Mouse (Mus musculus) cerebellum, adult 11-12 months (tissue): ENCODE results near the gene Dlgap4.
"Not testable (repeated sequence)": the region's sequence is repeated elsewhere in the genome, so short reads cannot be mapped to it uniquely, and the experiment has no call there.

Experiments
- DNase-seq: peaks from one replicate; pipeline ENCODE4 v3.0.0; 2022

Gene Dlgap4

GRCm38 (mm10) chr2:156780129-156780528, 166.6 kb downstream of the Dlgap4 start:
- DNase-seq, result no peak

GRCm38 (mm10) chr2:156780752-156781151, 167.2 kb downstream of the Dlgap4 start:
- DNase-seq, result no peak

DNA sequence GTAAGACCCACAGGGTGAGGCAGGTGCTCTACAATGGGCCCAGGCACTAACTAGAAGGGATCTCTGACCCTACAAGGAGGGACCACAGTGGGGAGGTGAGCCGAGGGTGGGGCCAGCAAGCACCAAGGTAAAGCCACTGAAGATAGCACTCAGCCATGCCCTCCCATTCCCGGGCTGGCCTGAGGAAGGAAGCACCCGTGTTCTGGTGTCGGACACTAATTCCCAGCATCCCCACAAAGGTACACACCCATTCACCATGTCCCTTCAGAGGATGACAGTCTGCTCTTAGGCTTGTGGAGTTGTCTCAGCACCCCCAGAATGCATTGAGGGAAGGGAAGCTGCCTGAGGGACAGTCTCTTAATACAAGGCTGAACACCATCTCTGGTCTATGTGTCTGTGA, 167.8 kb downstream of the Dlgap4 start:
- DNase-seq, result no peak

- no peak for DNase-seq
These were observed 168.5 kb downstream of the Dlgap4 start for GRCm38 (mm10) chr2:156781836-156782480.

DNA sequence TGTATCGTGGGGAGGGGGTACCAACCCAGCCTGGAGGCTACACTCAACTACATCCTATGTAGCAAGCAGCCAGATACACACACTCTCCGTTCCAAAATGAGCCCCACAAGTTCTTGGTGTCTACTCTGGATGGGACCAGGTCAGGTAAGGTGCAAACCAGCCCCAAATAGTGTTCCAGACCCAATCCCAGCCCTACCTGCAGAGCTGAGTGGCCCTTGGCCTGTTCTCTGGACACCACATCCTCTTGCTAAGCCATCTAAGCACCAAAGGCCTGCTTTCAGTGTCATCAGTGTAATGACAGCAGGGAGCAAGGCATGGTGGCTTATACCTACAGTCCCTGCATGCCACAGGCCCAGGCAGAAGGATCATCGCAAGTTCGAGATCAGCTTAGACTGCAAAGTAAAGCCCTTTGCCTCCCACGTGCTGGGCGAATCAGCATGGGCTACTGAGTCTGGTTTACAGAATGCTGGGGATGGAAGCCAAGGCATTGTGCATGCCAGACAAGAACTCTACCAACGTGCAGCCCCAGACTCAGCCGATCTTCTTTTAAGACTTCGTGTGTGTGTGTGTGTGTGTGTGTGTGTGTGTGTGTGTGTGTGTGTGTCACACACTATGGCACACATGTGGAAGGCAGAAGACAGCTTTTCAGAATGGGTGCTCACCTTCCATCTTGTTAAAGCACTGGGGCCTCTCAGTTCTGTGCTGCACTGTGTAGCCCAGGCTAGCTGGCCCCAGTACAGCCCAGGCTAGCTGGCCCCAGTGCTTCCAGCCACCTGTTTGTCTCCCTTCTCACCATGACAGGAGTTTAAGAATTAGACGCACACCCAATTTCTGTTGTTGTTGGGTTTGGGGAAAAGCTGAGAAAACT, 169.2 kb downstream of the Dlgap4 start:
- DNase-seq, result no peak

DNA sequence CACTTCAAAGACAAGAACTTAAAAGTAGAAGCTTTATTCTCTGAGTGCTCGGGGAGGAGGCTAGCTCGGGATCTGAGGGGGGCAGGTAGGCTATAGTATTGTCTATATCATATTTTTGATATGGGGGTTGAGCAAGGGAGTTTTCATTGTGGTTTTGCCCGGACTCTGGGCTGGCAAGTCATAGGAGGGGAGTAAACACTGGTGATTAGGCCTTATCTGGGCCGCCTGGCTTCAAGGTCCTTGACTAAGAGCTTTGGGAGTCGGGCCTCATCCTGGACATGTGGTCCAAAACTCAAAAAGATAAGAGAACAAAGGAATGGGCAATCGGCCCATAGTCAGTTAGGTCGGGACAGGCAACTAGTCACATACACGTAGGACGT, 169.8 kb downstream of the Dlgap4 start:
- no peak for DNase-seq

DNA sequence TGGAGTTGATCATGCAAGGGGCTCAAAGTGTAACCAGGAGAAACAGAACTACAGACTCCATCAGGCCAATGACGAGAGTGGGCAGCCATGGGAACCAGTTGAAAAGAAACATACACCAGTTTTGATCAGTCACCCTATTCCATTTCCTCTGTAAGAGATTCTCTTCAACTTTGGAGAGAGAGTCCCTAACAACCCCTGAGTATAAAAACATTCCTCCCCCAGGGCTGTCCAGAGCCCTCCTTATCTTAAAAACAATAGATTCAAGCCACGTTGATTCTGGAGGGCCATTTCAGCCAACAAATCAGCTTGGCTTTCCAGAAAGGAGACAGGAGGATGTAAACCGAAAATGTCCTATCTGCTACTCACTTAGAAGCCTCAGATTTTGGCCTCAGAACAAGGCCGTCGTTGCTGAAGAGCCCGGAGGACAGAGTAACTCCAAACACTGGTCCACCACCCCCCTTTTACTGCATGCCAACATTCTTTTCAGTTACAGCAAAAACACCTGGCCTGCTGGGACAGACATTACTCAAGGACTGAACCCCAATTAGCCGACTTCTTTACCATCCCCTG, 170.6 kb downstream of the Dlgap4 start:
- DNase-seq, result no peak

GRCm38 (mm10) chr2:156784891-156785290, 171.4 kb downstream of the Dlgap4 start:
- no peak for DNase-seq

GRCm38 (mm10) chr2:156786369-156786768, 172.9 kb downstream of the Dlgap4 start:
- DNase-seq, result not testable (repeated sequence)

GRCm38 (mm10) chr2:156787090-156787775, 173.7 kb downstream of the Dlgap4 start:
- no peak for DNase-seq

GRCm38 (mm10) chr2:156787776-156788105, 174.2 kb downstream of the Dlgap4 start:
- no peak for DNase-seq

- DNase-seq, result no peak
These were observed 175.3 kb downstream of the Dlgap4 start for GRCm38 (mm10) chr2:156788836-156789235.

GRCm38 (mm10) chr2:156798516-156798915, 185.0 kb downstream of the Dlgap4 start:
- DNase-seq, result no peak

DNA sequence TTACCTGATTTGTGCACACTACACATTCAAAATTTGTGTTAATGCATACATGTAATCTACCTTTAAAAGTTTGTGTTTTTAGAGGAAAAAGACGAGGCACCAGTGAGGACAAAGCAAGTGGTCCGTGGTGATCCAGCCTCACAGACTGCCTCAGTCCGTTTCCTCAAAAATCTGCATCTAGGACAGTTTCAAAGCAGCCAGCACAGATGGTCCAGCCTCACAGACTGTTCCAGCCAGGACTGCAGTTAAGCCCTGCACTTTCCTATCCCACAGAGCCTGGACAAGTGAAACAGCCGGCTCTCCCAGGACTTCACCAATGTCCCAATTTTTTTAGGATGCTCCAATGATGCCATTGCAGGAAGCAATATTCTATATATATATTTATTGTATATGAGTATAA, 187.5 kb downstream of the Dlgap4 start:
- DNase-seq, result peak; percentile 12

- not testable (repeated sequence) for DNase-seq
These were observed 188.6 kb downstream of the Dlgap4 start for GRCm38 (mm10) chr2:156802116-156802515.

DNA sequence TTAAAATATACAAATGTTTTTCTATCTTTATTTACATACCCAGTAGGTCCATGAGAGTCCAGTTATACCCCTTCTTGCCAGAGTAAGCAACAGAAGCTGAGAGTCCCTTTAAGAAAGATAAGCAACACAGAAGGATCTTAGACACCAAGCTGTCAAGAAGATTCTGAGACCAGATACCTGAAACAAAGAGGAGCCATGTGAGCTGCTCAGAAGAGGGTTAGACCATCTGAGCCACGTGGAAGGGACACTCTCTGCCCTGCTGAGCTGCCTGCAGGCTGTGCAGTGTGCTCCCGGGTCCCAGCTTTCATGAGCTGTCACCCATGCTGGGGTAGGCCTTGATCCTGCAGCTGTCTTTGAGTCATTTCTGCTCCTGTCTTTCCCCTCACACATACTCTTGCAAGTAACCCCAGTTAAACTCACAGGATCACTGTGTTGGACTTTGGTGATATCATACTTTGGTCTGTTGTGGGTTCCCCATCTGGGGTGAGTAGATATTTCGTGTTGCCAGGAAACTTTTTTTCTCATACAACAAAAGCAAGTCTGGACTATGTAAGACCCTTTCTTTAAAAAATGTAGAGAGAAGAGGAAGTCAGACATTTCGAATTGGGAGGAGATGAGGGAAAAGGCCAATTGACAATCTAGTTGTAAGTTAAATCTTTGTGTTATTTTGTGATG, 190.3 kb downstream of the Dlgap4 start:
- DNase-seq, result no peak

DNA sequence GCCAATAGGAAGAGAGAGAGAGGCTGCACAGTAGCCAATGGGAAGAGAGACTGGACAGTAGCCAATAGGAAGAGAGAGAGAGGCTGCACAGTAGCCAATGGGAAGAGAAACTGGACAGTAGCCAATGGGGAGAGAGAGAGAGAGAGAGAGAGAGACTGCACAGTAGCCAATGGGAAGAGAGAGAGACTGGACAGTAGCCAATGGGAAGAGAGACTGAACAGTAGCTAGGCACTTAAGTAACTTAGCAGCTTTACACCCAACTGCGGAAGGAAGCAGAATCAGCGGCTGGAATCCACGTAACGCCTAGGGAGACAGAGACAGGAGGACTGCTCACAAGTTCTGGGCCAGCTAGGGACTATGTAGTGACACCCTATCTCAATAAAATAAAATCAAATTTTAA, 191.1 kb downstream of the Dlgap4 start:
- DNase-seq, result no peak

DNA sequence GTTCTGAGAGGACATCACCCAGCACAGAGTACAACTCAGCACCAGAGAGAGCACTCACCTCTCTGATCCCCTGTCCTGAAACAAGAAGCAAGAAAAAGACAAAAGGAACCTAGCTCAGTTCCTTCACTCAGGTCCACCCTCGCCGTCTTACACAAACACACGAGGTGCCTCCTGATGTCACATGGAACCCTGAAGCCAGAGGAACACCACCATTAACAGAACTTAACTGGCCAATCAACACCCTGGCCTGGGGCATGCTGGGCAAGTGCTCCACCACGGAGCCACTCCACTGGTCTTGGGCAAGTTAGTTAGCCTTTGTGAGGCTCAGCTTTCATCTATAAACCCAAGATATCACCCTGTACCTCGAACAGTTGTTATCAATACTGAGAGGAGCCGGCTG, 193.4 kb downstream of the Dlgap4 start:
- no peak for DNase-seq

DNA sequence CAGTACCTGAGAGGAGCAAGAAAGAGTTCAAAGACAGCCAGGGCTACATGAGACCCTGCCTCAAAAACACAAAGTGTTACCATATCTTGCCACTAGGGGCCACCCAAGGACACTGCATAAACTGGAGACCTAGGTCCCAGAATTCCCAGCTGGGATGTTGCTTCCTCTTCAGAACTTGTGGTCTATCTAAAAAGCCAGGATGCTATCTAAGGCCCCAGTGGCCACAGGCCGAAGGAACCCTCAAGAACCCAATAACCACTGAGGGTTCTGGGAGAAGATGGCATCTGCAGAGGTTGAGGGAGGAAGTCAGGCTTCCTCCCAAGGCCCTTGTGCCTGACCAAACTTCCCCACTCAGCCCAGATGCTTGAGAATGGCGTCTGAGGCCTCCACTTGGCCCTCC, 196.1 kb downstream of the Dlgap4 start:
- DNase-seq, result peak; percentile 31

DNA sequence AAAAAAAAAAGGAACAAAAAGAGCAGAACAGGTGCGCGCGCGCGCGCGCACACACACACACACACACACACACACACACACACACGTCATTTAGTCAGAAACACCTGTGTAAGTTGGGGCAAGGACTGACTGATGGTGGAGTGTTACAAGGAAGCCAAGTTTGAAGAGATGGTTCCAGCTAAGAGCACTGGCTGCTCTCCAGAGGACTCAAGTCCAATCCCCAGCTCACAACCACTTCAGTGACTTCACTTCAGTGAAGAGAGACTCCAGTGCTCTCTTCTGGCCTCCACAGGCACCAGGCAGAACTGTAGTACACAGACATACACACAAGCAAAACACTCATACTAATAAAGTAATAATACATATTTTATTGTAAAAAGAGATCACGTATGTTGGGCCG, 197.2 kb downstream of the Dlgap4 start:
- DNase-seq, result no peak

- DNase-seq, result no peak
These were observed 198.1 kb downstream of the Dlgap4 start for GRCm38 (mm10) chr2:156811556-156811955.
